Mouse (Mus musculus): ENCODE data around the gene Bmpr1a. TPM values are rescaled to one million over a fixed set of nuclear protein-coding genes. Genes with fewer than 3 reads are reported as not detected.
"Not testable (repeated sequence)": the region's sequence is repeated elsewhere in the genome, so short reads cannot be mapped to it uniquely, and the experiment has no call there.

Bmpr1a gene
- polyA plus RNA-seq, 1 experiment from 2014 or later, result 49.5 TPM

DNA sequence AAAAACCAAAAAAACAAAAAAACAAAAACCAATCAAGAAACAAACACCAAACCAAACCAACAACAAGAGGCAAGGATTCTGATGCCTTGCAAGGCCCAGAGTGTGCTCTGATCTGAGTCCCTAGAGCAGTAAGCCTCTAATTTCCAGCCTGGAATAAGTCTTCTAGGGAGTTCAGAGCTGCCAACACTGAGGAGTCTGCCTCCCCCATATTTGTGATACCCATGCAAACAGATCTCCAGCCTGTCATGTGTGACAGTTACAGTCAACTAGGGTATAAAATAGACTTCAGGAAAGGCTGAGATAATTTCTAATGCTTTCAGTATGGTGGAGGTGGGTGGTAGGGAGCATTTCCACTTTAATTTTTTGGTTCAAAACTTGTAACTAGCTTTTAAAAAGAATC lies 58.2 kb downstream of the Bmpr1a start:
- H3K9me3 ChIP-seq, result no peaks in the 10 kb centered on the region
- H3K36me3 ChIP-seq (replicated peaks), result peaks cover 39% of the 10 kb centered on the region
- no peaks in the 10 kb centered on the region for H3K27me3 ChIP-seq
- no peak overlapping the region for H3K27ac ChIP-seq
- H3K4me3 ChIP-seq (replicated peaks), result no peak overlapping the region
- no peak overlapping the region for H3K4me2 ChIP-seq
- peaks cover 5% of the 10 kb centered on the region; the same call in 1 of the 2 replicates for H3K4me1 ChIP-seq
- no peak overlapping the region for H3K9ac ChIP-seq
- no peak for ATAC-seq (ENCODE audit: low FRiP score)

DNA sequence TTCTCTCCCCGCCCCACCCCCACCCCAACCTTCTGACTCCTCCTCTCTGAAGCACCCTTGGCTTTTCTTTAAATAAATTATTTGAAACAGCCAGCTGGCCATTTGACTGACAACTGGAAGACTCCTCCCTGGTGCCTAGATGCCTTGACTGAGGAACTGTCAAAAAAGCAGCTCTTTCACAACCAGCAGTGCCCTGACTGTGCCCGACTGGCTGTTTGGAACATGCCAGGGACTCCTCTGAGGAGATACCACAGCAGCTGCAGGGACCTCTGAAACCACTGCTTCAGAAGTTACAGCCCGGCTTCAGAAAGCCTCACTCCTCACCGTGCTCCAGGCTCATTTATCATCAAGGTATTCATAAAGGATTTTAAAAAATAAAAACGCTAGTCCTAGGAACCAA lies 58.8 kb downstream of the Bmpr1a start:
- Histone ChIP-seq H3K9me3 (no peaks in the 10 kb centered on the region), H3K36me3 (replicated peaks) (peaks cover 41% of the 10 kb centered on the region), H3K27me3 (no peaks in the 10 kb centered on the region), H3K27ac (no peak overlapping the region), H3K4me3 (replicated peaks) (no peak overlapping the region), H3K9ac (no peak overlapping the region), H3K4me2 (no peak overlapping the region), H3K4me1 (0 out of 2 replicates have a peak, but pooled peaks cover under 1% of the 10 kb centered on the region)
- WGBS, result 86% methylated on average over 5 of the region's 5 CpGs
- ATAC-seq (ENCODE audit: low FRiP score), result no peak

DNA sequence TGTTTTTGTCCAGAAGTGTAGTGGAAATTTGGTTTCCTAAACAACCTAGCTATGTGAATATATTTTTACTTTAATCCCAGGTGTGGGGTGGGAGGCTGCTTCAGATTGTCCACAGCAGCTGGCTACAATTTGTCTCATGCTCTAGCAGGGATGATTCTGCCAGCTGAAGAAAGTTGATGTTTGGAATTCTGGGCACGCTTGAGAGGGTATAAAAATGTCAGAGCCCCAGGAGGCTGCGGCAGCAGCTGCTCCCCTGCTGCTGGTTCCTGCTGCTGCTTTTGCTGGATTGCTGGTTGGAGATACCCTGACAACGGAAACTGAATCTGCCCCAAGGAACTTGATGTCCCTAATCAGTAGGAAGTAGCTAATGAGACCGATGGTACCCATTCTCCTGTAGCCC lies 60.6 kb downstream of the Bmpr1a start:
- no peaks in the 10 kb centered on the region for H3K9me3 ChIP-seq
- no peak overlapping the region for H3K4me2 ChIP-seq
- H3K4me1 ChIP-seq, result no peaks in the 10 kb centered on the region
- no peak overlapping the region for H3K9ac ChIP-seq
- H3K36me3 ChIP-seq (replicated peaks), result peaks cover 38% of the 10 kb centered on the region
- H3K4me3 ChIP-seq (replicated peaks), result no peak overlapping the region
- WGBS, result 83% methylated on average over 4 of the region's 4 CpGs
- H3K27ac ChIP-seq, result no peak overlapping the region
- ATAC-seq (ENCODE audit: low FRiP score), result no peak
- no peaks in the 10 kb centered on the region for H3K27me3 ChIP-seq

DNA sequence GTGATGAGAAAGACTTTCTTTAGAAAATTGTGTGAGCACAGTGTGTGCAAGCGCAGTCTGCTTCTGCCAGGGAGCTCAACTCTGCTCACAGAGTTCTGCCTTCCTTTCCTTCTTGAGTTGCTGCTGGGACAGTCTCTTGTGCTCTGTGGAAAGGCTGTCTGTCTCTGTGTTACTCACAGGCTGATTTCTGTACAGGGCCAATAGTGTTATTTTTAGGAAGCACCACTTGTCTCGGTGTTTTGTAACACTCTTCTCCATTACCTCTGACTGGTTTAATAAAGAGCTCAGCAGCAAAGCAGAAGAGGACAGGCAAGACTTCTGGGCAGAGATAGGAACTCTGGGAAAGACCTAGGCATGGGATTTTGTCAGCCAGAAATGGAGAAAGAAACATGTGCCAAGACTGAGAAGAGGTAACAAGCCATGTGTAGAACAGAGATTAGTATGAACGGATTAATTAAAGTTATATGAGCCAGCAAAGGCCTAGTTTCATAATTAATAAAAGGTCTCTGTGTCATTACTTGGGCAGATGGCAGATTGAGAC lies 62.5 kb downstream of the Bmpr1a start:
- Histone ChIP-seq H3K9ac (no peak overlapping the region), H3K4me2 (no peak overlapping the region), H3K4me3 (replicated peaks) (no peak overlapping the region), H3K27me3 (no peaks in the 10 kb centered on the region), H3K36me3 (replicated peaks) (peaks cover 40% of the 10 kb centered on the region), H3K27ac (no peak overlapping the region), H3K9me3 (no peaks in the 10 kb centered on the region), H3K4me1 (no peaks in the 10 kb centered on the region)
- no peak for ATAC-seq (ENCODE audit: low FRiP score)
- 93% methylated on average over 3 of the region's 3 CpGs for WGBS

DNA sequence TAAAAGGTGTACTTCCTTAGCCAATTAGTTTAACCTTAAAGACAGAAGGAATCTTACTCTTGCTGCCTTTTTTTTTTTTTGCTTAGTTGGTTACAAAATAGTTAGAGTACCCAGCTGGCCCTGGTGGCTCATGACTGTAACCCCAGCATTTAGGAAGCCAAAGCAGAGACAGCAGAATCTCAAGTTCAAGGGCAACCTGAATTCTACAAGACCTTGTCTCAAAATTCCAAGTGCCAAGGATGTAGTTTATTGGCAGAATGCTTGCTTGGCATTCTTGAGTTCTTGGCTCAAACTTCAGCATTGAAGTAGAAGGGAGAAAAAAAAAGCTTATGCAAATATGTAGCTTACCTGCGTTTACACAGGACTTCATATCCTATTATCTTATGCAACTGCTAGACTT lies 74.1 kb downstream of the Bmpr1a start:
- 94% methylated on average over 1 of the region's 1 CpGs for WGBS
- peaks cover 57% of the 10 kb centered on the region for H3K36me3 ChIP-seq (replicated peaks)
- H3K9me3 ChIP-seq, result no peaks in the 10 kb centered on the region
- H3K4me2 ChIP-seq, result no peak overlapping the region
- no peaks in the 10 kb centered on the region for H3K27me3 ChIP-seq
- H3K4me3 ChIP-seq (replicated peaks), result no peak overlapping the region
- H3K27ac ChIP-seq, result no peak overlapping the region
- no peak overlapping the region for H3K9ac ChIP-seq
- ATAC-seq (ENCODE audit: low FRiP score), result no peak
- H3K4me1 ChIP-seq, result no peaks in the 10 kb centered on the region

DNA sequence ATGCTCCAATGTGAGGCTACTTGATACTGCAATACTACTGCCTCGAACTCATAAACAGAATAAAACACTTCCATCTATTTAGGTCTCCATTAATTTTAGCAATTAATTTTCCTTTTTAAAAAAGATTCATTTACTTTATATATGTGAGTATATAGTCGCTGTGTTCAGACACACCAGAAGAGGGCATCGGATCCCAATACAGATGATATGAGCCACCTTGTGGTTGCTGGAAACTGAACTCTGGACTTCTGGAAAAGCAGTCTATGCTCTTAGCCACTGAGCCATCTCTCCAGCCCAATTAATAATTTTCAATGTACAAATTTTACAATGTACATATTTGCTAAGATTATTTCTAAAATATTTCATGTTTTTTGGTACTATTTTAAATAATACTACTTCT lies 74.9 kb downstream of the Bmpr1a start:
- Histone ChIP-seq H3K27me3 (no peaks in the 10 kb centered on the region), H3K4me2 (no peak overlapping the region), H3K4me3 (replicated peaks) (no peak overlapping the region), H3K9ac (no peak overlapping the region), H3K27ac (no peak overlapping the region), H3K36me3 (replicated peaks) (peaks cover 63% of the 10 kb centered on the region), H3K9me3 (no peaks in the 10 kb centered on the region), H3K4me1 (no peaks in the 10 kb centered on the region)
- WGBS, result 95% methylated on average over 3 of the region's 3 CpGs
- ATAC-seq (ENCODE audit: low FRiP score), result no peak

DNA sequence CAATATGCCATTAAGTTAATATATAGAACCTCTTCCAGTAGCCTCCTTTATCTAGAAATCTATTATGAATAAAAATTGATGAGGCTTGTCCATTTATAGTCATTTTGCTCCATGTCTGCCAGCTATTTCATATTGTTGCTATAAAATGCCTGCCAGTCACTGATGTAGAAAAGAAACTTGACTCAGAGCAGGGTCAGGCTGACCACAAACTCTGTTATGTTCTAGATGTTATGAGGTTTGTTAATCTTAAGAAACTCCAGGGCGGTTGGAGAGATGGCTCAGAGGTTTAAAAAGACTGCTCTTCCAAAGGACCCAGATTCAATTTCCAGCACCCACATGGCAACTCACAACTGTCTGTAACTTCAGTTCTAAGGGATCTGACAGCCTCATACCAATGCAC lies 82.1 kb downstream of the Bmpr1a start:
- H3K4me1 ChIP-seq, result no peaks in the 10 kb centered on the region
- peaks cover 62% of the 10 kb centered on the region for H3K36me3 ChIP-seq (replicated peaks)
- no peak overlapping the region for H3K4me3 ChIP-seq (replicated peaks)
- no peak for ATAC-seq (ENCODE audit: low FRiP score)
- no peaks in the 10 kb centered on the region for H3K9me3 ChIP-seq
- H3K9ac ChIP-seq, result no peak overlapping the region
- H3K4me2 ChIP-seq, result no peak overlapping the region
- H3K27ac ChIP-seq, result no peak overlapping the region
- WGBS, result 90% methylated on average over 1 of the region's 1 CpGs
- H3K27me3 ChIP-seq, result no peaks in the 10 kb centered on the region

DNA sequence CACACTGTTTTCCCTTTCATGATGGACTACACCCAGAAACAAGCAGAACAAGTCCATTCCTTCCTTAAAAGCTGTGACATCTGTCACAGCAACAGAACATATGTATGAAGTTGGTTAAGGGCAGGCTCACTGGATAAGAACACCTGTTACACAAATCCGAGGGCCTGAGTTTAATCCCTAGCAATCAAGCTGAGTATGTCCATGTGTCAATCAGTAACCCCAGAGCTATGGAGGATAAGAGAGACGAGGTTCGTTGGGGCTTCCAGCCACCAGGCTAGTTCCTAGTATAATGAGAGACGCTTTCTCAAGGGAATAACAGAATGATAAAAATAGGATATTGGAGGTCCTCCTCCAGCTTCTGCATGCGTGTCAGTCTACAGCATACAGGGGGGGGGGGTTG lies 85.6 kb downstream of the Bmpr1a start:
- no peaks in the 10 kb centered on the region for H3K4me1 ChIP-seq
- 85% methylated on average over 5 of the region's 5 CpGs for WGBS
- H3K36me3 ChIP-seq (replicated peaks), result peaks cover 68% of the 10 kb centered on the region

DNA sequence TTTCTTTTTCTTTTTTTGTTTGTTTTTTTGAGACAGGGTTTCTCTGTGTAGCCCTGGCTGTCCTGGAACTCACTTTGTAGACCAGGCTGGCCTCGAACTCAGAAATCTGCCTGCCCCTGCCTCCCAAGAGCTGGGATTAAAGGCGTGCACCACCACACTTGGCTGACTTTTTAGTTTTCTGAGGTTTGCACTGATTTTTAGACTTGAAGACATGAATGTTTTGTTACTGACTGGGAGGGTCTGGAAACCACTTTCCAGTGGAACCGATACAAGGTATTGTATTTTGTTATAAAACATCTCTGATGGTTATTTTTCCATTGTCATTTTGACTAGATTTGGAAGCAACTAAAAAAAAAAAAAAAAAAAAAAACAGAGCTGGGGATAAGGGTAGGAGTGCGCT lies 86.2 kb downstream of the Bmpr1a start:
- ATAC-seq (ENCODE audit: low FRiP score); H3K27ac ChIP-seq; H3K4me3 ChIP-seq (replicated peaks); H3K9ac ChIP-seq; H3K9me3 ChIP-seq; H3K4me2 ChIP-seq; H3K4me1 ChIP-seq; H3K27me3 ChIP-seq: not testable (repeated sequence)
- 98% methylated on average over 4 of the region's 4 CpGs for WGBS
- peaks cover 65% of the 10 kb centered on the region for H3K36me3 ChIP-seq (replicated peaks)

More for the DNA sequence above, 85.6 kb downstream of the Bmpr1a start:
- H3K4me2 ChIP-seq, result no peak overlapping the region
- no peaks in the 10 kb centered on the region for H3K9me3 ChIP-seq
- no peak overlapping the region for H3K9ac ChIP-seq
- no peak for ATAC-seq (ENCODE audit: low FRiP score)
- H3K27ac ChIP-seq, result no peak overlapping the region
- H3K4me3 ChIP-seq (replicated peaks), result no peak overlapping the region
- H3K27me3 ChIP-seq, result no peaks in the 10 kb centered on the region

DNA sequence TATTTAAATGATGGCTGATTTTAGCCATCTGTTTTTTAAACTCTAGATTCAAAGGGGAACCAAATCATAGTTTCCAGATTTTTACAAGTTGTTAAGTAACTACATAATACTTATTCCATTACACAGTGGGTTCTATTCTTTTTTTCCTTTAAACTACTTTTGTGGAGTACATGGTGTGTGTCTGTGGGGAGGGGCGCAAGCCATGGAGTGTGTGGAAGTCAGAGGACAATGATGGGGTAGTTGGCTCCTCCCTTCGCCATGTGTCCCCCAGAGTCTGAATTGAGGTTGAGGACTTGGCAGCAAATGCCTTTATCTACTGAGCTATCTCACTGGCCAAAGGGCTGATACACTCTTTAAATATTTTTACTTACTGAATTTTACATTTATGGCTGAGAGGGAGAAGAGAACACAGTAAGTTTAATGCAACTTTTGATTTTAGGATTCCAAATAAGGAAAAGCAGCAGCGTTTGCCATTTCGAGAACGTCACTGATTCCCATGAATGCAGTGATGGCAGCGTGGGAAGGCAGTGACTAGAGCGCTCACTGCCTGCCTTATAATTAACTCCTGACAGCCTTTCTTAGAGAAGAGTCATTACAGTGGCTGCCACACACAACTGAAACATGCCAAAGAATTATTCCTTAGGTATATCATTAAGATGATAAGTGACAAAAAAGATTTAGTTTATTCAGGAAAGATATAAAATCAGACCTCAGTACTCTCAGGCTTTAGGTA lies 90.8 kb downstream of the Bmpr1a start:
- no peaks in the 10 kb centered on the region for H3K27me3 ChIP-seq
- no peak overlapping the region for H3K4me2 ChIP-seq
- H3K4me3 ChIP-seq (replicated peaks), result no peak overlapping the region
- no peak for ATAC-seq (ENCODE audit: low FRiP score)
- WGBS, result 90% methylated on average over 7 of the region's 7 CpGs
- no peak overlapping the region for H3K9ac ChIP-seq
- no peaks in the 10 kb centered on the region for H3K4me1 ChIP-seq
- no peak overlapping the region for H3K27ac ChIP-seq
- H3K36me3 ChIP-seq (replicated peaks), result peaks cover 66% of the 10 kb centered on the region
- H3K9me3 ChIP-seq, result no peaks in the 10 kb centered on the region

DNA sequence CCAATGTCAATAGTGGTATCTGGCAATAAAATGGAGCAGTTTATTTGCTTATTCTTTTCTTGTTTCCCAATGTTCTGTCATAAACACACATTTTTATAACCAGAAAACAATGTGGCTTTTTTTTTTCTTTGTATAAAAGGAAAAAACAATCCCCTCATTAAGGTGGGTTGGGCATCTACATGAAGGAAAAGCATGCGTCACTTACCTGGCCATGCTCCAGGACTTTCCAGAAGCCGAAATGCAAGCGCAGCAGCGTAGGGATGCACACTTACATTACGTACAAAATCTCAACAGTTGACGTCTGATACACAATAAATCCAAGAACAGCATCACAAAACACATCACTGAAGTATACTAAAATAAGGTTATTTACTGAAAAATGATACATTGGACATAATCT lies 92.4 kb downstream of the Bmpr1a start:
- Histone ChIP-seq H3K27me3 (no peaks in the 10 kb centered on the region), H3K4me2 (no peak overlapping the region), H3K27ac (no peak overlapping the region), H3K9me3 (no peaks in the 10 kb centered on the region), H3K4me3 (replicated peaks) (no peak overlapping the region), H3K4me1 (no peaks in the 10 kb centered on the region), H3K9ac (no peak overlapping the region), H3K36me3 (replicated peaks) (peaks cover 73% of the 10 kb centered on the region)
- 99% methylated on average over 6 of the region's 6 CpGs for WGBS
- ATAC-seq (ENCODE audit: low FRiP score), result no peak

DNA sequence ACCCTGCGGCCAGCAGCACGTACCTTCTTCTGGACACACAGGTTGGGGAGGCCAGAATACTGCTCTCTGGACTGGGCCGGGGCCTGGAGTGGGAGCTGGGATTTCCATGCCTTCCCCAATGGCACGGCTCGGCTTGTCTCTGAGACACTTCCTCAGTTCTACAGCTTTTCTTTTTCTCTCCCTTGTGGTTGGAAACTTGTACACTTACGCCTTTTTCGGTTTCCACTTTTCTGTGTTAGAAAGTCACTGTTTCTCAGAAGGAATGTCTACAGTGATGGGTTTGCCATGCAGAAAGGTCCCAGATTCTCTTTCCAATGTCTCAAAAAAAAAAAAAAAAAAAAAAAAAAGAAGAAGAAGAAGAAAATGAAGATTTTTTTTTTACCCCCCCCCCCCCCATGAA lies 99.7 kb downstream of the Bmpr1a start:
- ATAC-seq (ENCODE audit: low FRiP score), result no peak
- H3K4me2 ChIP-seq, result no peak overlapping the region
- no peak overlapping the region for H3K9ac ChIP-seq
- peaks cover 57% of the 10 kb centered on the region for H3K36me3 ChIP-seq (replicated peaks)
- no peaks in the 10 kb centered on the region for H3K4me1 ChIP-seq
- H3K27me3 ChIP-seq, result no peaks in the 10 kb centered on the region
- no peak overlapping the region for H3K4me3 ChIP-seq (replicated peaks)
- WGBS, result 94% methylated on average over 7 of the region's 7 CpGs
- H3K9me3 ChIP-seq, result no peaks in the 10 kb centered on the region
- no peak overlapping the region for H3K27ac ChIP-seq

DNA sequence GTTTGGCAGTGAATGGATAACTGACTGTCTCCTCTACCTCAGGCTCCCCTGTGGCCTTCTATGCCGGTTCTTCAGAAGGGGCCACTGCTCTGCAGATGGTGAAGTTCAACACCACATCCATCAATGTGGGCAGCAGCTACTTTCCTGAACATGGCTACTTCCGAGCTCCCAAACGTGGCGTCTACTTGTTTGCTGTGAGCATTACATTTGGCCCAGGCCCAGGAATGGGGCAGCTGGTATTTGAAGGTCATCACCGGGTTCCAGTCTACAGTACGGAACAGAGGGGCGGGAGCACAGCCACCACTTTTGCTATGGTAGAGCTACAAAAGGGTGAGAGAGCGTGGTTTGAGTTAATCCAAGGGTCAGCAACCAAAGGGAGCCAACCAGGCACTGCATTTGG lies 100.3 kb downstream of the Bmpr1a start:
- no peak overlapping the region for H3K4me3 ChIP-seq (replicated peaks)
- H3K36me3 ChIP-seq (replicated peaks), result peaks cover 56% of the 10 kb centered on the region
- H3K4me1 ChIP-seq, result no peaks in the 10 kb centered on the region
- ATAC-seq (ENCODE audit: low FRiP score), result no peak
- no peak overlapping the region for H3K27ac ChIP-seq
- no peaks in the 10 kb centered on the region for H3K9me3 ChIP-seq
- no peak overlapping the region for H3K4me2 ChIP-seq
- WGBS, result 90% methylated on average over 8 of the region's 8 CpGs
- H3K9ac ChIP-seq, result no peak overlapping the region
- no peaks in the 10 kb centered on the region for H3K27me3 ChIP-seq

Measured in forebrain, embryonic 12.5 days (tissue).